Mouse (Mus musculus) spleen, adult 18-20 months (tissue): ENCODE results near the gene Lin52.
A peak's percentile ranks its signal among the peaks of the same experiment; 100 is the strongest.

ENCODE experiments used
- DNase-seq, 2 experiments: peaks; one replicate each; pipeline ENCODE4 v3.0.0; 2022; ENCODE audit warnings: mixed read lengths in 2 of 2

Lin52 gene

GRCm38 (mm10) chr12:84450718-84451646 lies at the start of gene Lin52, which contains the start of gene Aldh6a1:
Gene Lin52, plus strand, starts transcription at chr12:84451422.
Gene Aldh6a1, minus strand, starts transcription at chr12:84451004.
- peak; percentile 89 to 90 for DNase-seq

- no peak for DNase-seq
These were observed 48.3 kb upstream of the Lin52 start for GRCm38 (mm10) chr12:84402923-84403322.

DNA sequence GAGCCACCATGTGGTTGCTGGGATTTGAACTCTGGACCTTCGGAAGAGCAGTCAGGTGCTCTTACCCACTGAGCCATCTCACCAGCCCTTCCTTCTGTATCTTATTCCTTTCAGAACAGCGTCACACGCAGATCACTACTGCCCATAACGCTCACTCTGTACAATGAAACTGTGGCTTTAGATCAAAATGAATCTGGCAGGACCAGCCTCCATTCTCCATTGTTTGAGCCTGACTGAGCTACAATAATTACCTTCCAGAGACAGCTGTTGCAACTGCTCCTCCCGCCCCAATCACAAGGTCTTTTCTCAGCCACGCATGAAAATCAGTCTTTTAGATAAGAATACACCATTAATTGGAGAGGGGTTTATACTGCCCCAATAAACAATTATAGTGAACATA lies 46.7 kb upstream of the Lin52 start:
- no peak for DNase-seq

- DNase-seq, result no peak
These were observed 44.0 kb upstream of the Lin52 start for GRCm38 (mm10) chr12:84407259-84407658.

DNA sequence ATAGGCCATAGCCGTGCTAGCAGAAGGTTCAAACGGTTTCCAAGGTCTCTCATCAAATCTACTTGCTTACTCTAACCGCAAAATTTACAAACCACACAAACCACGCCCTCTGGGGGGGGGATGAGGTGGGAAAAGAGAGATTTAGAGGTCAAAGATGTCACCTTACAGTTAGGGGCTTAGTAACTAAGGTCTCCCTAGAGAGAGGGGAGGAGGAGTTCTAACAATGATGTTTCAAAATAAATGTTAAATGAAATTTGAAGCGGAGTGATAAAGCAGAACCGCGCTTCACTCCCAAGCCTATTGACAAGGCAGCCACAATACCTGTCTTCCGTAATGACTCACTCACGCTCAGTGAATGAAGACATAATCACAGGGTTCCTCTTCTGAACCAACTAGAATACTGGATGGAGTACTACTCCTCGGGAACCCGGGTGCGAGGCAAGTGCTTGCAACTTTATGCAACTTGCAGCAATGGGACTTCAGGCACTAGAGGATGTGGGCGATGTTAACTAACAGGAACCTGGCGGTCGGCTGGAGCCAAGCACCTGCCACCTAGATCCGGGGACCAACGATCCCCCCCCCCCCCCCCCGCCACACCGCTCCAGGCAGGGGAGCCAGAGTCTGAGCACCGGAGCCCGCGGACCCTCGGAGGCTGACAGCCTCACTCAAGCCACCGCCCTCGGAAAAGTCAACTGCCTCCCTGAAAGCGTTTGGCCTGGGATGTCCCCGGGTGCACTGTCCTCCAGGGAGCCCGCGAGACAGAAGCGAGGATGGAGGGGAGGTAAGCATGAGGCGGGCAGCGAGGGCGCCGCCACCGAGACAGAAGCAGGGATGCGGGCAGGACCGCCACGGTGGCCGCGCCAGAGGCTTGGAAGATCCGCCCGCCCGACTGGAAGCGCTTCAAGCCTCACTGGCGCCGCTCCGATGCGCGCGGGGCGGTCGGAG lies 43.1 kb upstream of the Lin52 start:
- peak; percentile 45 to 72 for DNase-seq

DNA sequence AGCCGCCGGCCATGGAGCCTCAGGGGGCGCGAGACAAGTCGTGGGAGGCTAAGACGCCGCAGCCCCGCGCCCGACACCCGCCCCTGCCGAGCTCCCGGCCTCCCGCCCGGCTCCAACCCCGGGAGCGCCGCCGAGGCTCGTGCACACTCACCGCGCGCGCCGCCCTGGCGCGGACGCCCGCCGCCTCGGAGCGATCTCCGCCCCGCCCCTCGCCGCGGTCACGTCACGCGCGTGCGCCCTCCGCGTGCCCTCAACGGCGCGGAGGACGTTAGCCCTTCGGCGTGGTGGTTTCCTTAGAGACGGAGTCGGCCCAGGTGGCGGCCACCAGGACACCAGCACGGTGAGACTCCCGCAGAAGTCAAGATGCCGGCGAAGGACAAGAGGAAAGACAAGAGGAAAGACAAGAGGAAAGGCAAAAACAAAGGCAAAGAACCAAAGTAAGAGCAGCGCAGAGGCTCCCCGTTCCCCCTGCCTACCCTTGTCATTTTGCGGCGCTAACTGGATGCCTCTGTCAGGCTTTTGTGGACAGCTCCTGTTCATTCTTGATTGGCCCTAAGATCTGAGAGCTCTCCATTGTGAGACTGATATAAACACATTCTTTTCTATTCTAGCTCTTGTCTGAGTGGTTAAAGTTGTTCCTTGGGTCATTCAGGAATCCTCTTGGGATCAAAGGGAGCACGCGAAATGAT lies 42.3 kb upstream of the Lin52 start, which contains the start of the genes Entpd5 and Bbof1:
Gene Entpd5, minus strand, starts transcription at position 211 of the 689 bp plus-strand sequence.
Gene Bbof1, plus strand, starts transcription at position 253 of the 689 bp plus-strand sequence.
- DNase-seq, result peak; percentile 80 to 93

DNA sequence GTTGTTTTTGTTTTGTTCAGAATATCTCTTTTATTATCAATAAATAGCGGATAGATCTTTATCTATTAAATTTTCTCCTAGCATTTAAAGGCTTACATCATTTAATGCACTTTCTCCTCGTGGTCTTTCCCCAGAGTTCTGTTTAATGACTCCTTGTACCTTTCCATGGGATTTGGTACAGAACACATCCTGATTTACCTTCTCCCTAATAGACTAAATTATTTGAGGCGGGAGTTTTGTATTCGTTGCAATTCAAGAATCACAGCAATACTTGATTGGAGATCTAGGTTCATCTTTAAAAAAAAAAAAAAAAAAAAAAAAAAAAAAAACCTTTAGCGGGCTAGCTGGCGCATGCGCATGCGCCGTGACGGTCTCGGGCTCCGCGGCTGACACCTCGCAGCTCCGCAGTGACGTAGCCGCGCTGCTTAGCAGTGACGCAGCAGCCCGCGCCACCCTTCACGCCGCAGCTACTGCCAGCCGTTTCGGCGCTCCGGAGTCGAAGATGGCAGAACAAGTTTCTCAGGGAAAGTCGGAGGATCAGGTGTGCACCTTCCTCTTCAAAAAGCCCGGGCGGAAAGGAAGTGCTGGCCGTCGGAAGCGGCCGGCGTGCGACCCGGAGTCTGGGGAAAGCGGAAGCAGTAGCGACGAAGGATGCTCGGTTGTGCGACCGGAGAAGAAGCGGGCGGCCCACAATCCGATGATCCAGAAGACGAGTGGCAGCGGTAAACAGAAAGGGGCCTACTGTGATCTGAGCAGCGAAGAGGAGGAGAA lies 34.2 kb upstream of the Lin52 start, which contains the start of gene Rnf113a2:
Gene Rnf113a2, plus strand, starts transcription at position 363 of the 771 bp plus-strand sequence.
- peak; percentile 76 to 77 for DNase-seq

- no peak for DNase-seq
These were observed 33.7 kb upstream of the Lin52 start for GRCm38 (mm10) chr12:84417605-84417922.

GRCm38 (mm10) chr12:84423990-84424389 lies 27.2 kb upstream of the Lin52 start:
- no peak for DNase-seq

DNA sequence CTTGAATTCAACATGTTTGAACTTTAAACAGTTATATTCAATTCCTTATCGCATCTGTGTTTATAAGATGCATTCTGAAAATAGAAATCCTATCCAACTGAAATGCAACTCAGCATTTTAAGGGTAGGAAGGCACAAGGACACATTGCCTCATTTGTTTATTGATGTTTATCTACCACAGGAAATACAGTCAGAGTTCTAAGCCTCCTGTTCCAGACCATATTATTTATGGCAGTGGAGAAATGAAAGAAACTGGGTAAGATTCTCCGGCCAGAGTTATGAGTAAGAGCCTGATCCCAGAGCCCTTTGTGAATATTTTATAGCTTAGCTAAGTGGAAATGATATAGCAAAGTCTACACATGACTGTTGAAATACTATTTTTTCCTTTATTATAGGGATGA lies 21.4 kb upstream of the Lin52 start:
- DNase-seq, result no peak

DNA sequence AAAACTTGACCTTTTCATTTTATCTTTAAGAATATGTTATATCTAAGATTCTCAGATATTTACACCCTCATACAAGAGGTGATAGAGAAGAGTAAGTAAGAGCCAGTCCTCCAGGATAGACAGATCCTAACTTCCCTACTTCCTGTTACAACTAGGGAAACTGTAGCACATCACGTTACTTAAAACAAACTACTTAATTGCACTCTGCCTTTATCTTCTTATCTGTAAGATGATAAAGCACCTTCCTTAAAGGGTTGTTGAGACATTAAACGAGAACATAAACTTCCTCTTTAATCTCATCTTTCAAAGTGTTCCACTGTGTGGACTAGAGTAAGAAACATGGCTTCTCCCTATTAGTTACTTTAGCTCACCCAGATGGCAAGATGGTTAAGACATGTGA lies 12.5 kb upstream of the Lin52 start:
- no peak for DNase-seq

GRCm38 (mm10) chr12:84442526-84442925 lies 8.7 kb upstream of the Lin52 start:
- no peak for DNase-seq

- no peak for DNase-seq
These were observed 3.8 kb upstream of the Lin52 start for GRCm38 (mm10) chr12:84447386-84447785.

- no peak for DNase-seq
These were observed 3.0 kb upstream of the Lin52 start for GRCm38 (mm10) chr12:84448181-84448580.

GRCm38 (mm10) chr12:84449887-84450286 lies 1.3 kb upstream of the Lin52 start:
- DNase-seq, result no peak

- no peak for DNase-seq
These were observed 888 bp upstream of the Lin52 start for GRCm38 (mm10) chr12:84450351-84450717.

- peak in 1 of 2 experiments; percentile 6 for DNase-seq
These were observed 579 bp downstream of the Lin52 start for GRCm38 (mm10) chr12:84451801-84452200.

DNA sequence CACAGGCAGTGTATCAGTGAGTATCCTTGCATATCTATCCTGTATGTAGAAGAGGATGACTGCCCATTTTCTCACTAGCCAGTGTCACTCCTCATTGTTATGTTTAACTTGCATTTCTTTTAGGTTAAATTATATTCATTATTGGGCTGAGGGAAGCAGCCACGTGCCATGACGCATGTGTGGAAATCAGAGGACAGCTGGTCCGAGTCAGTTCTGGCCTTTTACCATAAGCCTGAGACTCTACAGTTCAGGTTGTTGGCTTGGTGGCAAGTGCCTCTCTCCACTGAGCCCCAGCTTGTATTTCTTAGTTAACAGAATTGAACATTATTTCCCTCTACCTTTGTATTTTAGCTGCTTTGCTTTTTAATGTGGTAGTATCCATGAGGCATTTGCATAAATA lies 5.7 kb downstream of the Lin52 start:
- DNase-seq, result no peak

GRCm38 (mm10) chr12:84459845-84460244 lies 8.6 kb downstream of the Lin52 start:
- DNase-seq, result no peak

DNA sequence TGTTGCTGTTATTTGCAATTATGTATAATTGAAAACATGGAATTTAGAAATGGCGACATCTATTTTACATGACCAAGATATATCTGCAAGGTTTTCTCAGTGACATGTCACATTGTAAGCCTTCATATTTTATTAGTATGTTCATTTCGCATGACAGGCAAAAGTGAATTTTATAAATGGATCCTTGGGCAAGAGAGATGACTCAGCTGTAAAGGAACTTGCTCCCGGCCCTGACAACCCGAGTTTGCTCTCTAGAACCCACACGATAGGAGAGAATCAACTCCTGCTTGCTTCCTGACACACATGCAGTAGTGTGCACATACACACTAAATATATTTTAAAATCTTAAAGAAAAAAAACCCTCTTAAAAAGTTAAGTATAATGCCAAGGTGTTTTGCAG lies 10.2 kb downstream of the Lin52 start:
- DNase-seq, result no peak

GRCm38 (mm10) chr12:84462856-84463255 lies 11.6 kb downstream of the Lin52 start:
- no peak for DNase-seq

DNA sequence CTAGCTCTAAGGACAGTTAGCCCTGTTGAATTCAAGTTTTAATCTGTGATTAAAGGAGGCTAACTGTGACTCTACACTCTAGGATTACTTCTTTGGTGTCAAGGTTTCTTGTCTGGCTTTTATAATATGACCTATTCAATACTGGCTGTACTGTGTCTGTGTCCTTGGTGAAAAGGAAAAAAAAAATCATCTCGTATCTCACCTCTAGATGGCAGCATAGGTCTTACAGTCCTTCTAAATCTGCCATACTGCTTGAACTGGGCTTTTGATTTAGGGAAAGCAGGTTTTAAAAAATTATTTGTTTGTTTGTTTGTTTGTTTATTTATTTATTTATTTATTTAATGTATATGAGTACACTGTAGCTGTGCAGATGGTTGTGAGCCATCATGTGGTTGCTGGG lies 17.5 kb downstream of the Lin52 start:
- DNase-seq, result no peak
